Mouse (Mus musculus) liver, embryonic 14.5 days (tissue): ENCODE measurements around the gene Dlg2. TPM values are rescaled to one million over a fixed set of nuclear protein-coding genes. Genes with fewer than 3 reads are reported as not detected.

ENCODE experiments used
- ATAC-seq: fragments of 200-750 bp; cut with Nextera tagmentation; 2 replicates; pipeline ENCODE4 v1.8.0; 2017; ENCODE audit warnings: moderate number of reproducible peaks, mild to moderate bottlenecking, moderate library complexity; ENCODE audit not compliant: insufficient read depth
- DNase-seq, 3 experiments: peaks; one replicate each; pipeline ENCODE4 v3.0.0-alpha.2; 2012 to 2013; ENCODE audit warnings: low read depth in 3 of 3, low spot score in 3 of 3
- H3K27ac ChIP-seq: fragments of 300-500 bp; sonication (generic); 2 replicates; pipeline ENCODE4 v1.5.1; 2014; ENCODE audit warnings: moderate library complexity, mild to moderate bottlenecking, control low read depth, inconsistent platforms
- H3K27me3 ChIP-seq: fragments of 300-500 bp; sonication (generic); 2 replicates; pipeline ENCODE4 v1.6.1; 2014; ENCODE audit warnings: mild to moderate bottlenecking, low read length, moderate library complexity; ENCODE audit not compliant: control insufficient read depth, insufficient read depth
- H3K36me3 ChIP-seq: fragments of 300-500 bp; sonication (generic); replicated peaks from 2 replicates; pipeline ENCODE4 v1.6.1; 2014; ENCODE audit warnings: low read depth; ENCODE audit not compliant: control insufficient read depth, insufficient read depth
- H3K4me1 ChIP-seq, 2 experiments: fragments of 200-500 bp in 1 of 2; fragments of 300-500 bp in 1 of 2; sonication (generic) in 1 of 2; replicated peaks; 2 replicates each; pipeline ENCODE4 v1.6.1; 2012 to 2014; ENCODE audit warnings: antibody characterized with exemption in 1 of 2, inconsistent platforms in 1 of 2, low read length in 1 of 2; ENCODE audit not compliant: control insufficient read depth in 2 of 2, insufficient read depth in 2 of 2
- H3K4me2 ChIP-seq: fragments of 300-500 bp; sonication (generic); 2 replicates; pipeline ENCODE4 v1.6.1; 2014; ENCODE audit warnings: low read depth, mild to moderate bottlenecking, control low read depth, moderate library complexity
- H3K4me3 ChIP-seq, 2 experiments: fragments of 200-500 bp in 1 of 2; fragments of 300-500 bp in 1 of 2; sonication (generic) in 1 of 2; 2 replicates each; pipeline ENCODE4 v1.5.1; 2012 to 2014; ENCODE audit warnings: low read depth in 2 of 2, low read length in 2 of 2, mild to moderate bottlenecking in 2 of 2, control low read depth in 1 of 2, inconsistent platforms in 1 of 2, moderate library complexity in 1 of 2; ENCODE audit not compliant: insufficient read depth in 1 of 2
- H3K9ac ChIP-seq: fragments of 300-500 bp; sonication (generic); replicated peaks from 2 replicates; pipeline ENCODE4 v1.6.1; 2014; ENCODE audit warnings: mild to moderate bottlenecking, control low read depth, moderate library complexity
- H3K9me3 ChIP-seq: fragments of 300-500 bp; sonication (generic); 2 replicates; pipeline ENCODE4 v1.6.1; 2016; ENCODE audit warnings: low read length, mixed read lengths; ENCODE audit not compliant: control insufficient read depth
- CTCF ChIP-seq: IDR thresholded peaks from 2 replicates; pipeline ENCODE4 v1.5.1; 2016; ENCODE audit warnings: antibody characterized with exemption, low read depth, control low read depth
- EP300 ChIP-seq: IDR thresholded peaks from 2 replicates; pipeline ENCODE4 v1.6.1; 2016; ENCODE audit warnings: antibody characterized with exemption, low read depth
- WGBS: fragments of 180-500 bp; shearing (Covaris S2); extraction: QIAGEN DNeasy Blood & Tissue Kit; methylation state at CpG from one replicate; pipeline ENCODE4 v1.1.7; 2014; ENCODE audit not compliant: insufficient replicate concordance; 5-methylcytosine and 5-hydroxymethylcytosine counted together
- polyA plus RNA-seq, 2 experiments: library from polyadenylated mRNA; depleted of rRNA in 1 of 2; stranded (reverse) in 1 of 2; unstranded in 1 of 2; fragments of >200 nt; fragmentation: Nextera tagmentation in 1 of 2; extraction: Ambion mirVana in 1 of 2; gene quantifications; 2 replicates each; pipeline versions ENCODE4 v1.2.1 to v1.2.3; 2012 to 2014

Dlg2 gene
- polyA plus RNA-seq, 2 experiments = 0.33 to 0.44 TPM

GRCm38 (mm10) chr7:92164875-92165518 is 1688.5 kb downstream of the Dlg2 start:
- Histone ChIP-seq H3K27ac (no peak overlapping the region), H3K4me2 (no peak overlapping the region), H3K9me3 (no peaks in the 10 kb centered on the region), H3K36me3 (no peaks in the 10 kb centered on the region), H3K27me3 (no peaks in the 10 kb centered on the region), H3K4me3 (no peak overlapping the region), H3K9ac (no peak overlapping the region), H3K4me1 (no peaks in the 10 kb centered on the region)
- no peak for ATAC-seq
- TF ChIP-seq EP300 (no peak), CTCF (no peak)
- DNase-seq = no peak
- 68% methylated on average over 6 of the region's 6 CpGs for WGBS

GRCm38 (mm10) chr7:92180029-92180428 is 1703.6 kb downstream of the Dlg2 start:
- Histone ChIP-seq H3K4me2 (no peak overlapping the region), H3K4me3 (no peak overlapping the region)
- 20% methylated on average over 5 of the region's 5 CpGs for WGBS

GRCm38 (mm10) chr7:92180591-92181587 is 1704.4 kb downstream of the Dlg2 start:
- H3K27me3 ChIP-seq = peaks cover 5% of the 10 kb centered on the region; the same call in 1 of the 2 replicates
- no peak for DNase-seq
- ATAC-seq = no peak
- H3K9ac ChIP-seq = no peak overlapping the region
- H3K9me3 ChIP-seq = no peaks in the 10 kb centered on the region
- H3K4me3 ChIP-seq = peak overlapping the region; percentile 6 to 47; a peak in 2 of 4 replicates
- no peaks in the 10 kb centered on the region for H3K36me3 ChIP-seq
- WGBS = 20% methylated on average over 29 of the region's 29 CpGs
- H3K4me1 ChIP-seq = no peaks in the 10 kb centered on the region
- no peak overlapping the region for H3K27ac ChIP-seq
- TF ChIP-seq EP300 (no peak), CTCF (no peak)
- peak overlapping the region; percentile 38 for H3K4me2 ChIP-seq

More at GRCm38 (mm10) chr7:92180029-92180428, 1703.6 kb downstream of the Dlg2 start:
- Histone ChIP-seq H3K4me1 (no peaks in the 10 kb centered on the region), H3K9ac (no peak overlapping the region), H3K36me3 (no peaks in the 10 kb centered on the region), H3K9me3 (no peaks in the 10 kb centered on the region), H3K27me3 (peaks cover 5% of the 10 kb centered on the region; the same call in 1 of the 2 replicates), H3K27ac (no peak overlapping the region)
- ATAC-seq (no peak), DNase-seq (no peak)
- TF ChIP-seq CTCF (no peak), EP300 (no peak)

GRCm38 (mm10) chr7:92181959-92182612 is 1705.6 kb downstream of the Dlg2 start:
- ATAC-seq (no peak), DNase-seq (no peak)
- H3K9me3 ChIP-seq = no peaks in the 10 kb centered on the region
- no peak for TF ChIP-seq CTCF
- no peak for TF ChIP-seq EP300
- no peak overlapping the region for H3K9ac ChIP-seq
- H3K27ac ChIP-seq = no peak overlapping the region
- peaks cover 5% of the 10 kb centered on the region; the same call in 1 of the 2 replicates for H3K27me3 ChIP-seq
- no peak overlapping the region for H3K4me3 ChIP-seq
- no peaks in the 10 kb centered on the region for H3K36me3 ChIP-seq
- 12% methylated on average over 10 of the region's 10 CpGs for WGBS
- H3K4me1 ChIP-seq = no peaks in the 10 kb centered on the region
- no peak overlapping the region for H3K4me2 ChIP-seq
